Mouse (Mus musculus) retina, postnatal 1 day (tissue): Measurements from ENCODE around the gene Cst10.

Source experiments
- DNase-seq: peaks from one replicate; pipeline ENCODE4 v3.0.0-alpha.2; 2012

The Cst10 gene

GRCm38 (mm10) chr2:149404757-149405156 is at the start of gene Cst10:
TSS of gene Cst10 (plus strand) at chr2:149405057.
- no peak for DNase-seq

GRCm38 (mm10) chr2:149392951-149393350 is 11.9 kb upstream of the Cst10 start:
- no peak for DNase-seq

GRCm38 (mm10) chr2:149422564-149422963 is 17.7 kb downstream of the Cst10 start:
- peak; percentile 68 for DNase-seq
